Mouse (Mus musculus) forebrain, embryonic 12.5 days (tissue): ENCODE measurements around the gene Atp6v1g3. TPM values are rescaled to one million over a fixed set of nuclear protein-coding genes. Genes with fewer than 3 reads are reported as not detected.

Experiments used
- ATAC-seq: fragments of 200-750 bp; cut with Nextera tagmentation; 2 replicates; pipeline ENCODE4 v1.8.0; 2017; ENCODE audit warnings: moderate TSS enrichment; ENCODE audit not compliant: low FRiP score
- H3K27ac ChIP-seq: fragments of 300-500 bp; sonication (generic); 2 replicates; pipeline ENCODE4 v1.5.1; 2016; ENCODE audit warnings: mild to moderate bottlenecking
- H3K27me3 ChIP-seq: fragments of 300-500 bp; sonication (generic); 2 replicates; pipeline ENCODE4 v1.6.1; 2016; ENCODE audit warnings: mild to moderate bottlenecking
- H3K36me3 ChIP-seq: fragments of 300-500 bp; sonication (generic); replicated peaks from 2 replicates; pipeline ENCODE4 v1.6.1; 2016; ENCODE audit warnings: mild to moderate bottlenecking
- H3K4me1 ChIP-seq: fragments of 300-500 bp; sonication (generic); 2 replicates; pipeline ENCODE4 v1.6.1; 2016
- H3K4me2 ChIP-seq: fragments of 300-500 bp; sonication (generic); 2 replicates; pipeline ENCODE4 v1.6.1; 2016; ENCODE audit warnings: mild to moderate bottlenecking, moderate library complexity
- H3K4me3 ChIP-seq: fragments of 300-500 bp; sonication (generic); replicated peaks from 2 replicates; pipeline ENCODE4 v1.5.1; 2016; ENCODE audit warnings: mild to moderate bottlenecking
- H3K9ac ChIP-seq: fragments of 300-500 bp; sonication (generic); 2 replicates; pipeline ENCODE4 v1.6.1; 2016; ENCODE audit warnings: mild to moderate bottlenecking
- H3K9me3 ChIP-seq: fragments of 300-500 bp; sonication (generic); 2 replicates; pipeline ENCODE4 v1.6.1; 2016
- WGBS: fragments of 180-500 bp; shearing (Covaris S2); methylation state at CpG from one replicate; pipeline ENCODE4 v1.1.7; 2016; 5-methylcytosine and 5-hydroxymethylcytosine counted together
- polyA plus RNA-seq: library from polyadenylated mRNA; unstranded; fragments of >200 nt; fragmentation: Nextera tagmentation; extraction: Ambion mirVana; gene quantifications from 2 replicates; pipeline ENCODE4 v1.2.1, GENCODE M21; 2016

Atp6v1g3 gene
- polyA plus RNA-seq, result 0.23 TPM in 1 of 2 replicates, not detected in the other

DNA sequence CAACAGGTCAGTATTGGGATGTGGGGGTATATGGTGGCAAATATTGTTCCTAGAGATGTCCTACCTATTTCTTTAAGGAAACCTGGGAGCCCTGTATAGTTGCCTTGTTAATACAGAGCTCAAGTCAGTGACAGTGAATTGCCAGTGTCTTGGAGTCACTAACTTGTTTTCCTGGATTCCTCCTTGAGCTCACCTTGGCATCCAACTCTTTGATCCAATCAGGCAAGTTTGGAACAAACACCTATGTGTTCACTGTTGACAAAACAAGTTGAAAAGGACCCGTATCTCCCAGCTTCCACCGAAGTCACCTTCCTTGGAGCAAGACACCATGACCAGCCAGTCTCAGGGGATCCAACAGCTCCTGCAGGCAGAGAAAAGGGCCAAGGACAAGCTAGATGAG is at the start of gene Atp6v1g3:
TSS of gene Atp6v1g3 (plus strand) at position 301 of the 400 bp plus-strand sequence.
- Histone ChIP-seq H3K9ac (no peak within 1 kb of the TSS), H3K27me3 (no peaks in the 10 kb centered on the region), H3K4me2 (no peak within 1 kb of the TSS), H3K4me1 (no peaks in the 10 kb centered on the region), H3K9me3 (no peaks in the 10 kb centered on the region), H3K36me3 (no peaks in the 10 kb centered on the region), H3K27ac (no peak within 1 kb of the TSS), H3K4me3 (no peak within 1 kb of the TSS)
- no peak for ATAC-seq
- 96% methylated on average over 2 of the region's 2 CpGs for WGBS

DNA sequence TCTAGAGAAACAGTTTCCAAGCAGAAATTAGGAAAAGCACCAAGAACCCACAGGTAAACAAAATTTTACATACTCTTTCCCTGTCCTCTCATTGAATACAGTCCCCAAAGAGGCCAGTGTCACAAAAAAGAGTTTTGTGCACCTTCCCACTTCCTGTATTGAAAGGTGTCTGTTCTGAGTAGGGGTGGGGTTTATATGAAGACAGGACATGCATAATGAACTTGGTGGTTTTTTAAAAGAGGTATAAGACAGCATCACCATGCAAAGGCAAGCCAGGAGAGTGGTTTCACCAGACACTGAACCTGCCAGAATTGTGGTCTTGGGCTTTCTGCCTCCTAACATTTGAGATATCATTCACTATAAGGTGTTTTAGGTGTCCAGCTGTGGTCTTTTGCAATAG is 40.5 kb upstream of the Atp6v1g3 start:
- no peak overlapping the region for H3K4me2 ChIP-seq
- no peaks in the 10 kb centered on the region for H3K36me3 ChIP-seq
- H3K9ac ChIP-seq, result no peak overlapping the region
- no peak overlapping the region for H3K4me3 ChIP-seq
- H3K27me3 ChIP-seq, result no peaks in the 10 kb centered on the region
- ATAC-seq, result no peak
- no peaks in the 10 kb centered on the region for H3K4me1 ChIP-seq
- H3K9me3 ChIP-seq, result peaks cover under 1% of the 10 kb centered on the region; the same call in 1 of the 2 replicates
- no peak overlapping the region for H3K27ac ChIP-seq

DNA sequence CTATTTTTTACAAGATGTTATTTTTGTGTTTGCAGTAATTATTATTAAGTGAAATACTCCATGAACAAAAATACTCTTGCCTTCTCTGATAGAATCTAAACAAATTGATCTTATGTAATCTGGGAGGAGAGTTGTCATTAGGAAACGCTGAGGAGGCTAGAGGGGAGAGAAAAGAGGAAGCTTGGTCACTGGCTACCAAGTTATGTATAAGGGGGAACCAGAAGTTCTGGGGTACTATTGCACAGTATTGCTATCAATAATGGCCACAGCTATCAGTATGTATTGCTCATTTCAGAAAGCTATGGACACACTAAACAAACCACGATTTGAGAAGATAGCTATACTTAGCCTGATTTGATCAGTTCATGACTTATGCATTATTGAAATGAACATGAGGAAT is 36.3 kb upstream of the Atp6v1g3 start:
- H3K4me2 ChIP-seq, result no peak overlapping the region
- H3K9ac ChIP-seq, result no peak overlapping the region
- no peak overlapping the region for H3K27ac ChIP-seq
- 90% methylated on average over 2 of the region's 2 CpGs for WGBS
- H3K4me1 ChIP-seq, result no peaks in the 10 kb centered on the region
- H3K27me3 ChIP-seq, result no peaks in the 10 kb centered on the region
- no peak overlapping the region for H3K4me3 ChIP-seq
- H3K36me3 ChIP-seq, result no peaks in the 10 kb centered on the region
- no peaks in the 10 kb centered on the region for H3K9me3 ChIP-seq
- ATAC-seq, result no peak

DNA sequence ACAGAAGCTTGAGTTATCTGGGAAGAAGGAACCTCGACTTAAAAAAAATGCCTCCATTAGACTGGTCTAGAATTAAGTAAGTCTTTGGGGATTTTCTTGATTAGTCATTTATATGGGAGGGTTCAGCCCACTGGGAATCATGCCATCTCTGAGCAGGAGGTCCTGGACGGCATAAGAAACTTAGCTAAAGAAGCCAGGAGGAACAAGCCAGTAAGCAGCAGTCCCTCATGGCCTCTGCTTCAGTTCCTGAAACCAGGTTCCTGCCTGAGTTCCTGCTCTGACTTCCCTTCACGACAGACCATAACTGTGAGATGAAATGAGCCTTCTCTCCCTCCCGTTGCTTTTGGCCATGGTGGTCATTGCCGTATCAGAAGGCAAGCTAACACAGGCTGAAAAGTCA is 29.6 kb upstream of the Atp6v1g3 start:
- Histone ChIP-seq H3K9me3 (no peaks in the 10 kb centered on the region), H3K27me3 (no peaks in the 10 kb centered on the region), H3K4me1 (0 out of 2 replicates have a peak, but pooled peaks cover 6% of the 10 kb centered on the region), H3K9ac (no peak overlapping the region), H3K36me3 (no peaks in the 10 kb centered on the region), H3K4me3 (no peak overlapping the region), H3K27ac (no peak overlapping the region), H3K4me2 (no peak overlapping the region)
- ATAC-seq, result no peak
- WGBS, result 75% methylated on average over 5 of the region's 5 CpGs

DNA sequence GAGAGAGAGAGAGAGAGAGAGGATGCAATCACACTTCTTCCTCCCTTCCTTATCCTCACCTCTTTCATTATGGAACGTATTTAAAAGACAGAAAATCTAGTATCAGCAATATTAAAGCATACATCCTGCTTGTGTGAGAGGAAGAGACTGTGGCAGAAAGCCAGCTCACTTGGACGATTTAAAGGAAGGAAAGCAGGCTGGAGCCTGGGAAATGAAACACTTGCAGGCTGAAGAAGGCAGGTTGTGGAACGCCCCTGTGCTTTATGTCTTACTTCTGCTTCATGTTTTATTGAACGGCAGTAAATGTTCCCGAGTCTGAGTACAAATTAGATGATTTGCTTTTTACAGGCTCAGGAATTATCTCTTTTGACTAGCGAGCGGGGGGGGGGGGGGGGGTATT is 29.1 kb upstream of the Atp6v1g3 start:
- Histone ChIP-seq H3K9me3 (no peaks in the 10 kb centered on the region), H3K36me3 (no peaks in the 10 kb centered on the region), H3K4me2 (no peak overlapping the region), H3K4me1 (0 out of 2 replicates have a peak, but pooled peaks cover 6% of the 10 kb centered on the region), H3K27me3 (no peaks in the 10 kb centered on the region), H3K9ac (no peak overlapping the region), H3K4me3 (no peak overlapping the region), H3K27ac (no peak overlapping the region)
- 55% methylated on average over 7 of the region's 7 CpGs for WGBS
- no peak for ATAC-seq

DNA sequence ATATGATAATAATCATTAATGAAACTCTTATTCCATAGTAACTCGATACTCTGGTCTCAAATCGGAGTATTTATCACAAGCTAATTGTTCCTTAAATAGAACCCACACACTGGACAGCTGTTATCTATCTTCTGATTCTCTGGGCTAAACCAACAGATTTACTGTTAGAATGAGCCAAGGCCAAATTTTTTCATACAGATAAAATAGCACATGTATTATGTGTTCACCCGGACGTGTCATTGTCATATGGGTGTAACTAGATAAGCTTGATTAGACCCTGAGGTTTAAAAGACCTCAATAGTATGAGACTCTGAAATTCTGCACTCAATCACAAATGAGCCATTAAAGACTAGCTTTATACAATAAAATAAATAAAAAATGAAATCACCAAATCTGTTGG is 28.4 kb upstream of the Atp6v1g3 start:
- Histone ChIP-seq H3K4me2 (no peak overlapping the region), H3K4me3 (no peak overlapping the region), H3K9ac (no peak overlapping the region), H3K9me3 (no peaks in the 10 kb centered on the region), H3K36me3 (no peaks in the 10 kb centered on the region), H3K27me3 (no peaks in the 10 kb centered on the region), H3K4me1 (0 out of 2 replicates have a peak, but pooled peaks cover 6% of the 10 kb centered on the region), H3K27ac (no peak overlapping the region)
- ATAC-seq, result no peak
- 81% methylated on average over 4 of the region's 4 CpGs for WGBS

DNA sequence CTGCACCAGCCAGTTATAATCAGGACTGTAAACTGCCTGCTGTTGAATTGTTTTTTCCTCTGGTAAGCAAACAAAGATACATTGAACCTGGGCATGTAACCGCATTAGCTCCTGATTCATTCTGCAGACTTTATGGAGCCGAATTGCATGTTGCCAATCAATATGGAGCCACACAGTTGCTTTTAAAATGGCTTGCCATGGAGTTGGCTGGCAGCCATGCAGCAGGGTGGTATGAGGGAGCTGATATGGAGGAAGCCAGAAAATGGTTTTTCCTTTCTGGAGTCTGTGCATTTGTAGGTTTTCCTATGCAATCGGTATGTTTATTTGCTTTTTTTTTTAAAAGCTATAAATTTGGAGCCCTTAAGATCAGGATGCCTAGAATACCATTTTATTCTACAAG is 28.0 kb upstream of the Atp6v1g3 start:
- Histone ChIP-seq H3K9ac (no peak overlapping the region), H3K4me2 (no peak overlapping the region), H3K27me3 (no peaks in the 10 kb centered on the region), H3K36me3 (no peaks in the 10 kb centered on the region), H3K4me3 (no peak overlapping the region), H3K4me1 (0 out of 2 replicates have a peak, but pooled peaks cover 6% of the 10 kb centered on the region), H3K9me3 (no peaks in the 10 kb centered on the region), H3K27ac (no peak overlapping the region)
- WGBS, result 87% methylated on average over 3 of the region's 3 CpGs
- no peak for ATAC-seq

DNA sequence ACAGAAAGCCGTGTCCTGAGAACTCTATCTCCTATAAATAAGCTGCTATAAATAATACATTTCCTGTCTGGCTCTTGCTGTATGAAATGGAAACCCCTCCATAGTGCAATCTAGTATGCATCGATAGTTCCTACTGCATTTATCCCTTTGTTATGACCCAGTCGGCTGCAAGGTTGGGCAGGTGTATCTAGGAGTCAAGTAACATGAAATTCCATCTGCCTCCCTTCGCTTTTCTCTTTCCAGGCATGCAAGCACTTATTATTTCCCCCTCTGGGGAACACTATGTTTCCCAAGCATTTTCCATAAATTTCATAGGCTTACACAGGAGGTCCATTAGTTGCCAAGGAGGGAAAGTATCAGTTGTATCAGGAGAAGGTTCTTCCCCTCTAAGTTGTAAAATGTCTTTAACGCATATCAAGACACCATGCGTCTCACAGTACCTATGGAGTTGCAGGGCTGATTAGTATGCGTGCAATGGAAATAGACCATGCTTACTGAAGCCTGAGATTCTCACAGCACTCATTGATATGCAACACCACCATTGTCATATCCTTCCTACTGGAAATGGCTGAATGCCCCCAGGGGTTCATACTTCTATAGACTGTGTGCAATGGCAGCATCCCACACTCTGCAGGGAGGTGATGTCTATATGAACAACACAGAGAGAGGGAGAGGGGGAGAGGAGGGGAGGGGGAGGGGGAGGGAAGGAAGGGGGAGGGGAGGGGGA is 26.9 kb upstream of the Atp6v1g3 start:
- Histone ChIP-seq H3K36me3 (no peaks in the 10 kb centered on the region), H3K9me3 (no peaks in the 10 kb centered on the region), H3K27ac (no peak overlapping the region), H3K9ac (no peak overlapping the region), H3K4me1 (0 out of 2 replicates have a peak, but pooled peaks cover 6% of the 10 kb centered on the region), H3K4me3 (no peak overlapping the region), H3K27me3 (no peaks in the 10 kb centered on the region), H3K4me2 (no peak overlapping the region)
- 83% methylated on average over 7 of the region's 7 CpGs for WGBS
- ATAC-seq, result 0 out of 2 replicates have a peak, but pooled peaks have one; percentile 51

DNA sequence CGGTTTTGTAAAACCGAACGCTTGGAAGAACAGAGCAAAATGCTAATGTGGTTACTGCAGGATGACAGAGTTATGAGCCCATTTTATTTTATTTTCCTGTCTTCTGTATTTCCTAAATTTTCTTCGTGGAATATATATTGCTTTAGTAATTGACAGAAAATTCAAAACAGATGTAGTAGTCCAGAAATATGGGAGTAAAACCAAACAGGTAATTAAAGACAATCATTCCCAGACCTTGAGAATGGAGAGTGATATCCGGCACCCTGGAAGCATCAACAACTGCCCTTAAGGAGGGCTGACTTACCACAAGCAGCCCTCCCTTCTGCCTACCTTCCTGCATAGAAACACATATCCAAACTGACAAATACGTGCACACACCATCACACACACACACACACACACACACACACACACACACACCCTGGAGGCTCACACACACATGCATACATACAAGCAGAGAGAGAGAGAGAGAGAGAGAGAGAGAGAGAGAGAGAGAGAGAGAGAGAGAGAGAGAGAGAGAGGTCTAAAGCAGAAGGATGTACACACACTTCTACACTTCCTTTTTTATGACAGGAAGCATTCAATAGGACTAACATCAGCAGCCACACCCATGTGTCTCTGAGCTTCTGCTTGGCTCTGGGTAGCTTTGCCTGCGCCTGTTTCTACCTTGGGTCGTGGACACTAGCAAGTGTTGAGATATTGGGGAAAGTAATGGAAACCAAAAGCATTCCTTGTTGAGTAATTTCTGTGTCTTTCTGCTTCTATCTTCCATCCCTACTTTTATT is 25.6 kb upstream of the Atp6v1g3 start:
- Histone ChIP-seq H3K27ac (no peak overlapping the region), H3K27me3 (no peaks in the 10 kb centered on the region), H3K36me3 (no peaks in the 10 kb centered on the region), H3K9me3 (no peaks in the 10 kb centered on the region), H3K9ac (no peak overlapping the region), H3K4me1 (0 out of 2 replicates have a peak, but pooled peaks cover 6% of the 10 kb centered on the region), H3K4me2 (no peak overlapping the region), H3K4me3 (no peak overlapping the region)
- no peak for ATAC-seq
- 84% methylated on average over 8 of the region's 8 CpGs for WGBS

DNA sequence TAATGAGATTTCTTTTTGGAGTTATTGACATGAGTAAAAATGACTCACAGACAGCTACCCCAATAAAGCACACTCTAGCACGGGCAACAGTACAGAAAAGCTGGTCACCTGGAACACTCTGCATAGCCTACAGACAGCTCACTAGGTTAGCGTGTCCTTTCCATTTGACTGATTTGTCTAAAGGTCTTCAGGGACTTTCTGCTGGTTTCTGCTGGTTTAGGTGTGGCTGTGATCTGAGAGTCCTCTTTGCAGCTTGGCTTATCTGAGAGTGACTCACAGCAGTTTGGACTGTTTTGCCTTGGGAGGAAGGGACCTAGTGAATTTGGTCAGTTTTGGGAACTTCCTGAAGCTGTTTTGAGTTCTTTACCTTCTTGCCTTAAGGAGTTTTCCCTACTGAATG is 24.8 kb upstream of the Atp6v1g3 start:
- H3K4me2 ChIP-seq, result no peak overlapping the region
- no peak for ATAC-seq
- H3K9ac ChIP-seq, result no peak overlapping the region
- H3K27me3 ChIP-seq, result no peaks in the 10 kb centered on the region
- 90% methylated on average over 2 of the region's 2 CpGs for WGBS
- H3K4me3 ChIP-seq, result no peak overlapping the region
- H3K4me1 ChIP-seq, result 0 out of 2 replicates have a peak, but pooled peaks cover 6% of the 10 kb centered on the region
- no peak overlapping the region for H3K27ac ChIP-seq
- H3K9me3 ChIP-seq, result no peaks in the 10 kb centered on the region
- H3K36me3 ChIP-seq, result no peaks in the 10 kb centered on the region

DNA sequence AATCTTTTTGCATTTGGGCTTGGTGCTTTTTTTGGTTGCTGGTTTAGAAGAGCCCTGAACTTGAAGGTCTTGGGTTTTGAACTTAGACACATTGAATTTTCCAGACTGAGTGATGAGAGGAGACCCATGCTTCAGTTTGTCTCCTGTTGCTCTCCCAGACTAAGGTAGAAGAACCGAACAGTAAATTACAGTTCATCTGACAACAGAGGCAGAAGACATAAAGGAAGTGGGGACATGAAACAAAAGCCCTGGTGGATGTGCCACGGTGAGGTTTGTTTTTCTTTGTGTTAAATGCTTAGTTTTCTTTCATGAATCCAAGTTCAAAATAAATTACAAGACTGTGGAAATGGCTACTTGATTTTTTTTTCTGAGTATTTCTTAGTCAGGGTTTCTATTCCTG is 22.6 kb upstream of the Atp6v1g3 start:
- ATAC-seq, result no peak
- Histone ChIP-seq H3K36me3 (no peaks in the 10 kb centered on the region), H3K4me1 (0 out of 2 replicates have a peak, but pooled peaks cover 6% of the 10 kb centered on the region), H3K9ac (no peak overlapping the region), H3K27me3 (no peaks in the 10 kb centered on the region), H3K27ac (no peak overlapping the region), H3K9me3 (no peaks in the 10 kb centered on the region), H3K4me2 (no peak overlapping the region), H3K4me3 (no peak overlapping the region)
- WGBS, result 76% methylated on average over 2 of the region's 2 CpGs

DNA sequence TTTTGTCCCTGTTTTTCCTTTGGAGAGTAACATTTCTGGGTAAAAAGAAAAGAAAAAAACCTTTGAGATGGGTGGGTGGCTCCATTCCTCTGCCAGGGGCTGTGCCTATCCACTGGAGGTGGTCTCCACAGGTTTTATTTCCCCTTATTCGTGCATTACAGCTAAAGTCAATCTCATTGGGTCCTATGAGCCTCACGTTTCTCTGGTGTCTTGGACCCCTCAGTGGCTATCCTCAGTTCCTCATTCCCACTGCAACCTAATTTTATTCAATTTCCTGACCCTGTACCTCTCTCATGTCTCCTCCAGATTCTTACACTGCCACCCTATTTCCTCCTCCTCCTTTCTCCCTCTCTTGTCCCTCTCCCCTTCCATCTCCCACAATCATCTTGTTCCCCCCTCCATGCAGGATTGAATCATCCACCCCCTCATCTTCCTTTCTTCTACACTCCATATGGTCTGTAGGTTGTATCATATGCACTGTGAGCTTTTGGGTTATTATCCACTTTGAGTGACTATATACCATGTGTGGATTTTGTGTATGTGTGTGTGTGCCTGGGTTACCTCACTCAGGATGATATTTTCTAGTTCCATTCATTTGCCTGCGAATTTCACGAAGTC is 17.3 kb upstream of the Atp6v1g3 start:
- Histone ChIP-seq H3K27me3 (no peaks in the 10 kb centered on the region), H3K9ac (no peak overlapping the region), H3K4me2 (no peak overlapping the region), H3K4me3 (no peak overlapping the region), H3K9me3 (no peaks in the 10 kb centered on the region), H3K36me3 (no peaks in the 10 kb centered on the region), H3K4me1 (no peaks in the 10 kb centered on the region), H3K27ac (no peak overlapping the region)
- ATAC-seq, result no peak
- WGBS, result 87% methylated on average over 4 of the region's 4 CpGs
